Mouse (Mus musculus): ENCODE data around the gene Utp6. TPM values are rescaled to one million over a fixed set of nuclear protein-coding genes. Genes with fewer than 3 reads are reported as not detected.
"Not testable (repeated sequence)": the region's sequence is repeated elsewhere in the genome, so short reads cannot be mapped to it uniquely, and the experiment has no call there.

Gene Utp6
- 45.2 and 52.1 TPM in 2 replicates for polyA plus RNA-seq (2015; fragmentation: Nextera tagmentation; extraction: Ambion mirVana)

- Histone ChIP-seq H3K9me3 (replicated peaks) (no peaks in the 10 kb centered on the region), H3K9ac (peak within 1 kb of the TSS; percentile 62), H3K4me1 (peaks cover 11% of the 10 kb centered on the region; the same call in 1 of the 2 replicates), H3K27ac (replicated peaks) (peak within 1 kb of the TSS; percentile 63), H3K36me3 (peaks cover 18% of the 10 kb centered on the region), H3K4me3 (replicated peaks) (peak within 1 kb of the TSS; percentile 66), H3K27me3 (no peaks in the 10 kb centered on the region), H3K4me2 (replicated peaks) (peak within 1 kb of the TSS; percentile 67)
- WGBS, result under 1% methylated on average over 46 of the region's 46 CpGs
- ATAC-seq (ENCODE audit: insufficient number of reproducible peaks, low FRiP score, low TSS enrichment, low read depth), result peak; percentile 91
Measured at GRCm38 (mm10) chr11:79962125-79962876, at the start of gene Utp6. Gene Utp6, minus strand, starts transcription at chr11:79962390.

- 2% methylated on average over 7 of the region's 7 CpGs for WGBS
- ATAC-seq (ENCODE audit: insufficient number of reproducible peaks, low FRiP score, low TSS enrichment, low read depth), result no peak
- H3K27ac ChIP-seq (replicated peaks), result no peak overlapping the region
- H3K4me1 ChIP-seq, result no peaks in the 10 kb centered on the region
- H3K4me2 ChIP-seq (replicated peaks), result peak overlapping the region; percentile 80
- H3K36me3 ChIP-seq, result peaks cover 6% of the 10 kb centered on the region; the same call in 1 of the 2 replicates
- peak overlapping the region; percentile 76 for H3K4me3 ChIP-seq (replicated peaks)
- H3K27me3 ChIP-seq, result no peaks in the 10 kb centered on the region
- no peaks in the 10 kb centered on the region for H3K9me3 ChIP-seq (replicated peaks)
- peak overlapping the region; percentile 91; the same call in 1 of the 2 replicates for H3K9ac ChIP-seq
Measured at GRCm38 (mm10) chr11:79994271-79994988, 32.2 kb upstream of the Utp6 start.

- under 1% methylated on average over 61 of the region's 74 CpGs for WGBS
- no peaks in the 10 kb centered on the region for H3K4me1 ChIP-seq
- peak; percentile 30 for ATAC-seq (ENCODE audit: insufficient number of reproducible peaks, low FRiP score, low TSS enrichment, low read depth)
Measured at GRCm38 (mm10) chr11:79993356-79994270, 31.4 kb upstream of the Utp6 start.

GRCm38 (mm10) chr11:79992592-79993355 is 30.6 kb upstream of the Utp6 start, which contains the start of gene Suz12:
Gene Suz12, plus strand, starts transcription at chr11:79993106.
- no peaks in the 10 kb centered on the region for H3K4me1 ChIP-seq
- H3K9me3 ChIP-seq (replicated peaks), result no peaks in the 10 kb centered on the region
- H3K27ac ChIP-seq (replicated peaks), result peak within 1 kb of the TSS; percentile 99
- H3K36me3 ChIP-seq, result peaks cover 6% of the 10 kb centered on the region; the same call in 1 of the 2 replicates
- H3K27me3 ChIP-seq, result no peaks in the 10 kb centered on the region
- H3K4me2 ChIP-seq (replicated peaks), result peak within 1 kb of the TSS; percentile 80
- H3K4me3 ChIP-seq (replicated peaks), result peak within 1 kb of the TSS; percentile 76
- ATAC-seq (ENCODE audit: insufficient number of reproducible peaks, low FRiP score, low TSS enrichment, low read depth), result peak; percentile 97
- peak within 1 kb of the TSS; percentile 91 for H3K9ac ChIP-seq
- WGBS, result under 1% methylated on average over 67 of the region's 74 CpGs

More at GRCm38 (mm10) chr11:79993356-79994270, 31.4 kb upstream of the Utp6 start:
- no peaks in the 10 kb centered on the region for H3K9me3 ChIP-seq (replicated peaks)
- peak overlapping the region; percentile 80 for H3K4me2 ChIP-seq (replicated peaks)
- no peaks in the 10 kb centered on the region for H3K27me3 ChIP-seq
- peak overlapping the region; percentile 91 for H3K9ac ChIP-seq
- H3K4me3 ChIP-seq (replicated peaks), result peak overlapping the region; percentile 76
- H3K36me3 ChIP-seq, result peaks cover 6% of the 10 kb centered on the region; the same call in 1 of the 2 replicates
- peak overlapping the region; percentile 99 for H3K27ac ChIP-seq (replicated peaks)

- Histone ChIP-seq H3K27ac (replicated peaks) (peak overlapping the region; percentile 99), H3K4me1 (no peaks in the 10 kb centered on the region), H3K4me3 (replicated peaks) (peak overlapping the region; percentile 76), H3K27me3 (no peaks in the 10 kb centered on the region), H3K9ac (peak overlapping the region; percentile 68), H3K9me3 (replicated peaks) (no peaks in the 10 kb centered on the region), H3K36me3 (peaks cover 6% of the 10 kb centered on the region; the same call in 1 of the 2 replicates), H3K4me2 (replicated peaks) (peak overlapping the region; percentile 80)
- no peak for ATAC-seq (ENCODE audit: insufficient number of reproducible peaks, low FRiP score, low TSS enrichment, low read depth)
- WGBS, result 25% methylated on average over 20 of the region's 21 CpGs
Measured at GRCm38 (mm10) chr11:79992035-79992591, 29.9 kb upstream of the Utp6 start.

- 85% methylated on average over 5 of the region's 5 CpGs for whole genome bisulfite sequencing
- no peak overlapping the region for H3K27ac ChIP-seq (replicated peaks)
Measured at GRCm38 (mm10) chr11:79991600-79991999, 29.4 kb upstream of the Utp6 start.

GRCm38 (mm10) chr11:79990120-79990519 is 27.9 kb upstream of the Utp6 start:
- ATAC-seq (ENCODE audit: insufficient number of reproducible peaks, low FRiP score, low TSS enrichment, low read depth), result no peak
- no peak overlapping the region for H3K9ac ChIP-seq
- no peak overlapping the region for H3K4me3 ChIP-seq (replicated peaks)
- no peaks in the 10 kb centered on the region for H3K27me3 ChIP-seq
- no peaks in the 10 kb centered on the region for H3K36me3 ChIP-seq
- 93% methylated on average over 2 of the region's 2 CpGs for WGBS
- no peaks in the 10 kb centered on the region for H3K9me3 ChIP-seq (replicated peaks)
- H3K27ac ChIP-seq (replicated peaks), result no peak overlapping the region
- H3K4me2 ChIP-seq (replicated peaks), result no peak overlapping the region
- no peaks in the 10 kb centered on the region for H3K4me1 ChIP-seq

More at GRCm38 (mm10) chr11:79991600-79991999, 29.4 kb upstream of the Utp6 start:
- no peak overlapping the region for H3K9ac ChIP-seq
- H3K4me2 ChIP-seq (replicated peaks), result no peak overlapping the region
- no peak for ATAC-seq (ENCODE audit: insufficient number of reproducible peaks, low FRiP score, low TSS enrichment, low read depth)
- peaks cover 5% of the 10 kb centered on the region; the same call in 1 of the 2 replicates for H3K36me3 ChIP-seq
- no peaks in the 10 kb centered on the region for H3K4me1 ChIP-seq
- no peaks in the 10 kb centered on the region for H3K27me3 ChIP-seq
- no peaks in the 10 kb centered on the region for H3K9me3 ChIP-seq (replicated peaks)
- no peak overlapping the region for H3K4me3 ChIP-seq (replicated peaks)

- Histone ChIP-seq H3K4me2 (replicated peaks) (no peak overlapping the region), H3K4me1 (no peaks in the 10 kb centered on the region), H3K27ac (replicated peaks) (no peak overlapping the region), H3K27me3 (no peaks in the 10 kb centered on the region), H3K4me3 (replicated peaks) (no peak overlapping the region), H3K36me3 (no peaks in the 10 kb centered on the region), H3K9me3 (replicated peaks) (no peaks in the 10 kb centered on the region), H3K9ac (no peak overlapping the region)
- 88% methylated on average over 3 of the region's 3 CpGs for WGBS
- ATAC-seq (ENCODE audit: insufficient number of reproducible peaks, low FRiP score, low TSS enrichment, low read depth), result no peak
Measured at GRCm38 (mm10) chr11:79987896-79988295, 25.7 kb upstream of the Utp6 start.

GRCm38 (mm10) chr11:79986886-79987285 is 24.7 kb upstream of the Utp6 start:
- no peak for ATAC-seq (ENCODE audit: insufficient number of reproducible peaks, low FRiP score, low TSS enrichment, low read depth)
- H3K9me3 ChIP-seq (replicated peaks), result no peaks in the 10 kb centered on the region
- WGBS, result 89% methylated on average over 4 of the region's 4 CpGs

GRCm38 (mm10) chr11:79977747-79978146 is 15.6 kb upstream of the Utp6 start:
- H3K9me3 ChIP-seq (replicated peaks); H3K36me3 ChIP-seq; H3K4me2 ChIP-seq (replicated peaks); ATAC-seq (ENCODE audit: insufficient number of reproducible peaks, low FRiP score, low TSS enrichment, low read depth); H3K27ac ChIP-seq (replicated peaks); H3K9ac ChIP-seq; H3K4me3 ChIP-seq (replicated peaks): not testable (repeated sequence)
- WGBS, result 86% methylated on average over 4 of the region's 4 CpGs
- peaks cover 13% of the 10 kb centered on the region for H3K4me1 ChIP-seq
- H3K27me3 ChIP-seq, result peaks cover 18% of the 10 kb centered on the region

More at GRCm38 (mm10) chr11:79986886-79987285, 24.7 kb upstream of the Utp6 start:
- Histone ChIP-seq H3K9ac (no peak overlapping the region), H3K4me3 (replicated peaks) (no peak overlapping the region), H3K4me2 (replicated peaks) (no peak overlapping the region), H3K27me3 (no peaks in the 10 kb centered on the region), H3K27ac (replicated peaks) (no peak overlapping the region), H3K36me3 (no peaks in the 10 kb centered on the region), H3K4me1 (no peaks in the 10 kb centered on the region)

All from embryonic facial prominence, embryonic 15.5 days (tissue).